Mouse (Mus musculus) right cerebral cortex, postnatal 25 days (tissue): ENCODE results near the gene Pbxip1.

Experiments
- DNase-seq: peaks from one replicate; pipeline ENCODE4 v3.0.0; 2022

The Pbxip1 gene

GRCm38 (mm10) chr3:89436176-89437113 is at the start of gene Pbxip1:
TSS of gene Pbxip1 (plus strand) at chr3:89436706.
- DNase-seq = no peak

- no peak for DNase-seq
Observed at GRCm38 (mm10) chr3:89387632-89388031, 48.9 kb upstream of the Pbxip1 start.

GRCm38 (mm10) chr3:89388134-89388881 is 48.2 kb upstream of the Pbxip1 start:
- no peak for DNase-seq

- no peak for DNase-seq
Observed at GRCm38 (mm10) chr3:89388901-89389740, 47.4 kb upstream of the Pbxip1 start.

GRCm38 (mm10) chr3:89390111-89390515 is 46.4 kb upstream of the Pbxip1 start:
- no peak for DNase-seq

- DNase-seq = no peak
Observed at GRCm38 (mm10) chr3:89390699-89391662, 45.5 kb upstream of the Pbxip1 start.

GRCm38 (mm10) chr3:89391663-89392511 is 44.6 kb upstream of the Pbxip1 start:
- no peak for DNase-seq

GRCm38 (mm10) chr3:89392871-89393311 is 43.6 kb upstream of the Pbxip1 start:
- no peak for DNase-seq

- DNase-seq = peak; percentile 96
Observed at GRCm38 (mm10) chr3:89393605-89394004, 42.9 kb upstream of the Pbxip1 start.

GRCm38 (mm10) chr3:89394006-89394893 is 42.3 kb upstream of the Pbxip1 start, which contains the start of gene Zbtb7b:
TSS of gene Zbtb7b (minus strand) at chr3:89394776.
- no peak for DNase-seq

- DNase-seq = no peak
Observed at GRCm38 (mm10) chr3:89394894-89395256, 41.6 kb upstream of the Pbxip1 start.

GRCm38 (mm10) chr3:89395419-89395805 is 41.1 kb upstream of the Pbxip1 start:
- DNase-seq = no peak

- no peak for DNase-seq
Observed at GRCm38 (mm10) chr3:89395806-89396653, 40.5 kb upstream of the Pbxip1 start.

- DNase-seq = no peak
Observed at GRCm38 (mm10) chr3:89396654-89397005, 39.9 kb upstream of the Pbxip1 start.

- DNase-seq = no peak
Observed at GRCm38 (mm10) chr3:89401329-89401728, 35.2 kb upstream of the Pbxip1 start.

GRCm38 (mm10) chr3:89402693-89403092 is 33.8 kb upstream of the Pbxip1 start, which contains the start of gene Lenep:
TSS of gene Lenep (minus strand) at chr3:89402793.
- no peak for DNase-seq

- DNase-seq = no peak
Observed at GRCm38 (mm10) chr3:89406887-89407286, 29.6 kb upstream of the Pbxip1 start.

- no peak for DNase-seq
Observed at GRCm38 (mm10) chr3:89408448-89408847, 28.1 kb upstream of the Pbxip1 start.

GRCm38 (mm10) chr3:89409701-89410100 is 26.8 kb upstream of the Pbxip1 start:
- DNase-seq = no peak
